Mouse (Mus musculus) embryo, embryonic 11.5 days (tissue): ENCODE data around the gene Gm906.
"Not testable (repeated sequence)": the region's sequence is repeated elsewhere in the genome, so short reads cannot be mapped to it uniquely, and the experiment has no call there.

Source experiments
- DNase-seq: peaks from one replicate; pipeline ENCODE4 v3.0.0-alpha.2; 2012; ENCODE audit warnings: low read depth, low spot score

Gm906 gene

GRCm38 (mm10) chr13:50250208-50250607 lies at the start of gene Gm906:
Gene Gm906 (minus strand): TSS chr13:50250308.
- DNase-seq, result not testable (repeated sequence)

GRCm38 (mm10) chr13:50283308-50283707 lies 33.2 kb upstream of the Gm906 start:
- DNase-seq, result not testable (repeated sequence)

GRCm38 (mm10) chr13:50236487-50236886 lies 13.6 kb downstream of the Gm906 start:
- no peak for DNase-seq

GRCm38 (mm10) chr13:50211842-50212241 lies 38.3 kb downstream of the Gm906 start:
- peak; percentile 7 for DNase-seq

- not testable (repeated sequence) for DNase-seq
Measured at GRCm38 (mm10) chr13:50210191-50210590, 39.9 kb downstream of the Gm906 start.

- not testable (repeated sequence) for DNase-seq
Measured at GRCm38 (mm10) chr13:50209651-50210050, 40.5 kb downstream of the Gm906 start.

- DNase-seq, result no peak
Measured at GRCm38 (mm10) chr13:50207966-50208365, 42.1 kb downstream of the Gm906 start.

GRCm38 (mm10) chr13:50196831-50197230 lies 53.3 kb downstream of the Gm906 start:
- not testable (repeated sequence) for DNase-seq
